10 mouse cellular contexts compared by ENCODE assay signal in genomic region chr2:93277486-93277885, GRCm38 (mm10). TPM values are rescaled to one million over a fixed set of nuclear protein-coding genes. Genes with fewer than 3 reads are reported as not detected.
DNase-seq lines count a peak whose midpoint lies in the region; ATAC-seq and TF ChIP-seq lines count a peak whose summit lies in the region.
"Had no signal": no experiment of that assay in that cellular context is flagged by ENCODE, and none has a peak within 500 bp of the region (broad histone marks: within the 10 kb centered on the region; RNA-seq: fewer than 3 reads in every experiment).

No protein-coding gene starts in this region.

- no peaks in the 10 kb centered on the region for H3K9me3 ChIP-seq in heart, postnatal 0 days (replicated peaks; ENCODE audit: control insufficient read depth, low read length)
- H3K9me3 ChIP-seq in midbrain, embryonic 12.5 days, result no peaks in the 10 kb centered on the region

- H3K27ac ChIP-seq in gastrocnemius, adult 2 months, result peak overlapping the region; percentile 68
- H3K27ac ChIP-seq in brown adipose tissue, adult 24 weeks (replicated peaks; ENCODE audit: low read depth, low read length), result peak overlapping the region; percentile 35
- H3K27ac ChIP-seq in heart, postnatal 0 days (ENCODE audit: low read depth), result peak overlapping the region; percentile 87
- peak overlapping the region; percentile 82 for H3K27ac ChIP-seq in midbrain, embryonic 12.5 days (replicated peaks)

- H3K4me3 ChIP-seq in gastrocnemius, adult 2 months, result no peak overlapping the region
- no peak overlapping the region for H3K4me3 ChIP-seq in brown adipose tissue, adult 24 weeks (ENCODE audit: insufficient read depth, low read depth, low read length)
- no peak overlapping the region for H3K4me3 ChIP-seq in heart, postnatal 0 days (ENCODE audit: low read depth, low read length)
- H3K4me3 ChIP-seq in midbrain, embryonic 12.5 days, result no peak overlapping the region

- peak; percentile 83 for ATAC-seq in heart, postnatal 0 days (ENCODE audit: insufficient read depth, low read depth)
- no peak for ATAC-seq in midbrain, embryonic 12.5 days (ENCODE audit: low FRiP score, low read depth)

- H3K4me2 ChIP-seq in heart, postnatal 0 days (ENCODE audit: low read depth, low read length), result no peak overlapping the region
- 0 out of 2 replicates have a peak overlapping the region, but pooled peaks have one; percentile 23 for H3K4me2 ChIP-seq in midbrain, embryonic 12.5 days (replicated peaks)

- WGBS in heart, postnatal 0 days, result 10% methylated on average over 4 of the region's 4 CpGs
- WGBS in midbrain, embryonic 12.5 days, result 30% methylated on average over 4 of the region's 4 CpGs

- no peaks in the 10 kb centered on the region for H3K36me3 ChIP-seq in heart, postnatal 0 days (replicated peaks; ENCODE audit: control insufficient read depth, insufficient read depth, low read length)
- no peaks in the 10 kb centered on the region for H3K36me3 ChIP-seq in midbrain, embryonic 12.5 days

- peaks cover 26% of the 10 kb centered on the region for H3K4me1 ChIP-seq in brown adipose tissue, adult 24 weeks (ENCODE audit: control insufficient read depth, insufficient read depth, insufficient read length, low read length)
- peaks cover 24% of the 10 kb centered on the region for H3K4me1 ChIP-seq in heart, postnatal 0 days (ENCODE audit: control insufficient read depth, insufficient read depth)
- peaks cover 78% of the 10 kb centered on the region for H3K4me1 ChIP-seq in midbrain, embryonic 12.5 days

- no peak overlapping the region for H3K9ac ChIP-seq in heart, postnatal 0 days (replicated peaks; ENCODE audit: low read depth, low read length)
- no peak overlapping the region; the same call in 1 of the 2 replicates for H3K9ac ChIP-seq in midbrain, embryonic 12.5 days (replicated peaks)

- no peak for TF ChIP-seq CTCF in gastrocnemius, adult 2 months (IDR thresholded peaks at IDR 0.05)
- no peak for TF ChIP-seq CTCF in heart, postnatal 0 days (IDR thresholded peaks at IDR 0.05; ENCODE audit: low read depth)

- no peaks in the 10 kb centered on the region for H3K27me3 ChIP-seq in heart, postnatal 0 days (ENCODE audit: control insufficient read depth, insufficient read depth, low read length)
- no peaks in the 10 kb centered on the region for H3K27me3 ChIP-seq in midbrain, embryonic 12.5 days

- intact Hi-C loops in gastrocnemius, adult 2 months (cut with DNase I), result loop anchor here (5.0 kb wide), 1 partner anchor 55 kb away; the partner anchor contains the start of gene Tspan18

- DNase-seq in gastrocnemius, adult 2 months, result peak; percentile 40
- no peak for DNase-seq in gastrocnemius, postnatal 4 days (ENCODE audit: low spot score in 2 of 2)
- peak; percentile 81 for DNase-seq in heart, postnatal 0 days (ENCODE audit: low spot score)
- DNase-seq in layer of hippocampus, adult 11-12 months (ENCODE audit: low spot score), result no peak
- DNase-seq in cerebellum, adult 11 months, result no peak
- no peak for DNase-seq in left cerebral cortex, adult 9 months (ENCODE audit: low spot score in 2 of 2)
- DNase-seq: adrenal gland, postnatal 25 days had no signal

- peak; percentile 65; the same call in 1 of the 2 replicates for TF ChIP-seq EP300 in heart, postnatal 0 days (IDR thresholded peaks at IDR 0.05; ENCODE audit: low read depth)

RNA-seq across cellular contexts. Expression of gene Tspan18, which starts 56.8 kb away (rescaled TPM):
- total RNA-seq in gastrocnemius, adult 2 months (2021), result 1 to 10 TPM; 1.5 to 2.4 TPM
- total RNA-seq in gastrocnemius, postnatal 4 days (2021), result 10 to 100 TPM; 26.3 to 26.9 TPM
- 136 and 163 TPM in 2 replicates for polyA plus RNA-seq in brown adipose tissue, adult 24 weeks (2012; ENCODE audit: insufficient read depth, insufficient read length, missing spikeins)
- total RNA-seq in heart, postnatal 0 days (2014; rRNA removed; ENCODE audit: low replicate concordance), result 64.4 and 66.2 TPM in 2 replicates
- 37.6 and 39.8 TPM in 2 replicates for polyA plus RNA-seq in heart, postnatal 0 days (2015; fragmentation: Nextera tagmentation; extraction: Ambion mirVana)
- 24.6 and 34.1 TPM in 2 replicates for polyA plus RNA-seq in midbrain, embryonic 12.5 days (2016; fragmentation: Nextera tagmentation; extraction: Ambion mirVana)
- total RNA-seq: megakaryocyte progenitor cell, adult 5-6 weeks had no signal

Comparison
In these comparisons a context has a peak if more than half of its experiments do, and no peak if none do; other contexts are left out.
1. DNase-seq: peak in gastrocnemius, adult 2 months (single experiment) and heart, postnatal 0 days (single experiment); none in gastrocnemius, postnatal 4 days (0 of 2), layer of hippocampus, adult 11-12 months (single experiment), cerebellum, adult 11 months (single experiment) and left cerebral cortex, adult 9 months (0 of 2).
2. RNA of gene Tspan18, which starts 56.8 kb away (total RNA-seq): 64.4 to 66.2 TPM in heart, postnatal 0 days and 26.3 to 26.9 TPM in gastrocnemius, postnatal 4 days; 1.5 to 2.4 TPM in gastrocnemius, adult 2 months; every median in the first group is over 4 times any median in the second.
3. H3K27ac ChIP-seq: peak in every context shown above with its lines; median percentile 87 in heart, postnatal 0 days; 82 in midbrain, embryonic 12.5 days; 68 in gastrocnemius, adult 2 months; 35 in brown adipose tissue, adult 24 weeks.